Mouse (Mus musculus): Measurements from ENCODE around the gene Ppp1r37.

DNA sequence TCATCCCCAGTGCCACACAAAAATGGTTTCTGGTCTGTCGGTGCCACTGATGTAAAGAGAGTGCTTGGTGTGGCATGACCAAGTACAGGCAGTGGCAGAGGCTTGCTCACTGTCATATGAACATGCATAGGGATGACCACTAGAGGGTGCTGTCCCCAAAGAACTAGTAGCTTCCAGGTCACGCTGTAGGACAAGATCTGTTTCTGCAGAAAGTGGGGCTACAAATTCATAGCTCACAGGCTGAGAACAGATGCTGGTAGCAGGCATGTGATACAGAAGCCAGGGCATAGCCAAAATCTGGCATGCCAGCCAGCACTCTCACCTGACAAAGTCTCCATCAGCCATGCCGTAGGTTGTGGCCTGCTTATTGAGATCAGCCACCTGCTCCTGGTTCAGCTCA is 27.0 kb upstream of the Ppp1r37 start:
- TF ChIP-seq CTCF (IDR thresholded peaks at IDR 0.05; ENCODE audit: control insufficient read depth, insufficient read depth, low read length) (peak; percentile 83), POLR2A (IDR thresholded peaks at IDR 0.05; ENCODE audit: borderline replicate concordance, control insufficient read depth, low read depth, low read length) (no peak)
